Mouse (Mus musculus) T-helper 17 cell (primary cell): ENCODE results near the gene Ficd.

Experiments used
- in situ Hi-C, 2 experiments: fragments of 300-600 bp; cut with MboI, MseI; formaldehyde crosslinking; loops; 1 replicate in 1 of 2; 2 replicates in 1 of 2; pipeline ENCODE4 v1.15.1; 2025; ENCODE audit warnings: high pct_unique_total_duplicates in 2 of 2

Gene Ficd

GRCm38 (mm10) chr5:113728011-113728410 is 7.6 kb upstream of the Ficd start:
- in situ Hi-C loops = loop anchor here (5.0 kb wide), 3 partner anchors 141 to 351 kb away; no protein-coding TSS in a partner anchor

- in situ Hi-C loops = loop anchor here (5.0 kb wide), 3 partner anchors 141 to 351 kb away; no protein-coding TSS in a partner anchor
Measured at GRCm38 (mm10) chr5:113728691-113729090, 6.9 kb upstream of the Ficd start.

DNA sequence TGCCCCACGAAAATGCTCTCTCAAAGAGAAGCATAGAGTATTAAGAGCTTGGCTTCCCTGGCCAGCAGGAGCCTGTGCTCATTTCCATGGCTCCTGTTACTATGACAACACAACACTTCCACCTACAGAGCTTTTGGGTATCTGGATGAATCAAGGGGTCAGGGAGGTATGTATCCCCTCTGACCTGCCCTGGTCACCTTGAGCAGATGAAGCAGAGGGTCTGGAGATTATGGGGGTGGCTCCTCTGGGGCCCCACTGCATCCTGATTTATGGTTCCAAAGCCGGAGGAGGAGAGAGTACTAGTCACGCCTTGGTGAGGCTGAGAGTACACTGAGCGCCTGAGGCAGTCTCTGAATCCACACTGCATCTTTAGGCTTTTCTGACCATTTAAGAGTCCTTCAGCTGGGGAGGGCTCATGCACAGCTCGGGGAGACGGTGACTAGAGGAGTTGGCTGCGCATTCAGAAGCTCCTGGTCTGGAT is 4.9 kb upstream of the Ficd start:
- in situ Hi-C loops = loop anchor here in 1 of 2 experiments (5.0 kb wide), 1 partner anchor 258 kb away; no protein-coding TSS in a partner anchor

- in situ Hi-C loops = loop anchor here in 1 of 2 experiments (5.0 kb wide), 1 partner anchor 259 kb away; no protein-coding TSS in a partner anchor
Measured at GRCm38 (mm10) chr5:113731174-113731573, 4.4 kb upstream of the Ficd start.

GRCm38 (mm10) chr5:113732182-113732581 is 3.4 kb upstream of the Ficd start:
- in situ Hi-C loops = loop anchor here in 1 of 2 experiments (5.0 kb wide), 1 partner anchor 260 kb away; no protein-coding TSS in a partner anchor

DNA sequence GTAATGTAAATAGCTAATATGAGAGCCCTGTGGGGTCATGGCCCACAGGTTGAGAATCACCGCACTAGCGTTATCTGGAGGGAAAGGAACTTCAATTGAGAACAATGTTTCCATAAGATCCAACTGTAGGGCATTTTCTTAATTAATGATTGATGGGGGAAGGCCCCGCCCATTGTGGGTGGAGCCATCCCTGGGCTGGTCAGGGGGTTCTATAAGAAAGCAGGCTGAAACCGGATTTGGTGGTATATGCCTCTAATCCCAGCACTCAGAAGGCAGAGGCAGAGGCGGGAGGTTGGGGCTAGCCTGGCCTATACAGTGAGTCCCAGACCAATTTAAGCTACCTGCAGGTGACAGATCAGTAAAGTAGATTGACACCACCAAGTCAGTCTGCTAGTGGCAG is 1.2 kb upstream of the Ficd start:
- in situ Hi-C loops = loop anchor here in 1 of 2 experiments (5.0 kb wide), 1 partner anchor 262 kb away; no protein-coding TSS in a partner anchor

- in situ Hi-C loops = no loop called here
Measured at GRCm38 (mm10) chr5:113735023-113735344, 619 bp upstream of the Ficd start.

GRCm38 (mm10) chr5:113736113-113736502 is 505 bp downstream of the Ficd start:
- in situ Hi-C loops = no loop called here

DNA sequence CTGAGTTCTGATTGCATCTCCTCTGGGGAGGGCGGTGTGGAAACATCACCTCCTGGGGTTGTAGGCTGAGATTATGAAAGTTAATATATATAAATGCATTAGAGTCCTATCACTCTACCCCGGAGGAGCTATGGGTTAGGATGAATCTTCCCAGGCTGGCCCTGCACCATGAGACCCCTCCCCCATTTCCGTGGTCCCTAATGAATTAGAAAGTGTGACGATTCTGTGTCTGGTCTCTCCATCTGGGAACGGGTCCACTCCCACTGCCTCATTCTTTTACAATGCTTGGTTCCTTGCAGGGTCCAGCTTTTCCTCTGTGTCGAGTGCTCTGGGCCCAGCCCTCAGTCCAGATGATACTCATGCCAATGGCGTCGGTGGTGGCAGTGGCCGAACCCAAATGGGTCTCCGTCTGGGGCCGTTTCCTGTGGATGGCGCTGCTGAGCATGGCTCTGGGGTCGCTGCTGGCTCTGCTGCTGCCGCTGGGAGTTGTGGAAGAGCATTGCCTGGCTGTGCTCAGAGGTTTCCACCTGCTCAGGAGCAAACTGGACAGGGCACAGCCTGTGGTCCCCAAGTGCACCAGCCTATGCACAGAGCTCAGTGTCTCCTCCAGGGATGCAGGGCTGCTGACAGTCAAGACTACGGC is 1.0 kb downstream of the Ficd start:
- in situ Hi-C loops = no loop called here

GRCm38 (mm10) chr5:113737607-113738237 is 2.1 kb downstream of the Ficd start:
- in situ Hi-C loops = no loop called here

DNA sequence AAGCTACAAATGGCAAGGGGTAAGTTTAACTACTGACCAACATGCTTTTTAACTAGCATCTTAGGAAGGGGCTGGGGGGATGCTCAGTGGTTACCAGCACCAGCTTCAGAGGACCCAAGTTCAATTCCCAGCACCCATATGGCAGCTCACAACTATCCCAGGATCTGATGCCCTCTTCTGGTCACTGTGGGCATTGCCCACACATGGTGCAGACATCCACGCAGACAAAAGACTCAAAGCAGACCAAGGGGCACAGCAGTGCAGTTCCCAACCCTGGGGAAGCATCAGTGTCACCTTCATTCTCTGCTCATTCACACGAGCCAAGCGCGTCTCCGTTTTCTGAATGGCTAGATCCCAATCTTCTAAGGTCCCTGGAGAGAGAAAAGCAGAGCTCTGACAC is 12.0 kb downstream of the Ficd start:
- in situ Hi-C loops = no loop called here

- in situ Hi-C loops = no loop called here
Measured at GRCm38 (mm10) chr5:113748556-113749331, 13.1 kb downstream of the Ficd start.

DNA sequence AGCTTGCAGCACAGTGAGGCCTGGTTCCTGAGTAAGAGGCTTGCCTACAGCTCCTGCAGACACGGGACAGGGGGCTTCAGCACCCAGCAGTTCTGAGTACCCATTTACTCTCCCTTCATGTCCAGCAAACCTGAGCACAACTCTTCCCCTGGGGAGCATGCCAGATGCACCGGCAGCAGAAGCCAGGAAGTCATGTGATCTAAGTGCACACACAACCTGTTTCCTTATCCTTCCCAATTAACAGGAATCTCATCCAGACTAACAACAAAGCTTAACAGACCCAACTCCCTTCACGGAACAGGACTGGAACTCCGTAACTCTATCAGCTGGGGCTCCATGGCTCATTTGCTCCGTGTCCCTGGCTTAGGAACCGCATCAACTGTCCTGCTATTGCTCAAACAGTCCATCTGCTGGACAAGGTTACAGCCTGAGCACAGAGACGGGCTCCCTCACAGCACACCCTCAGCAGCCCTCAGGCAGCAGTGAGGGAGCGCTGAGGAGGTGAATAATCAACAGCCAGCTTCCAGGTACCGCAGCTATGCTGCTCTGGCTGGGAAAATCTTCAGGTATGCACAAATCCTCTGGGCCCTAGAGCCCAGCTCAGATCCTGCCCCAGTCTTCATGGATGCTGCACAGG is 16.0 kb downstream of the Ficd start:
- in situ Hi-C loops = no loop called here

DNA sequence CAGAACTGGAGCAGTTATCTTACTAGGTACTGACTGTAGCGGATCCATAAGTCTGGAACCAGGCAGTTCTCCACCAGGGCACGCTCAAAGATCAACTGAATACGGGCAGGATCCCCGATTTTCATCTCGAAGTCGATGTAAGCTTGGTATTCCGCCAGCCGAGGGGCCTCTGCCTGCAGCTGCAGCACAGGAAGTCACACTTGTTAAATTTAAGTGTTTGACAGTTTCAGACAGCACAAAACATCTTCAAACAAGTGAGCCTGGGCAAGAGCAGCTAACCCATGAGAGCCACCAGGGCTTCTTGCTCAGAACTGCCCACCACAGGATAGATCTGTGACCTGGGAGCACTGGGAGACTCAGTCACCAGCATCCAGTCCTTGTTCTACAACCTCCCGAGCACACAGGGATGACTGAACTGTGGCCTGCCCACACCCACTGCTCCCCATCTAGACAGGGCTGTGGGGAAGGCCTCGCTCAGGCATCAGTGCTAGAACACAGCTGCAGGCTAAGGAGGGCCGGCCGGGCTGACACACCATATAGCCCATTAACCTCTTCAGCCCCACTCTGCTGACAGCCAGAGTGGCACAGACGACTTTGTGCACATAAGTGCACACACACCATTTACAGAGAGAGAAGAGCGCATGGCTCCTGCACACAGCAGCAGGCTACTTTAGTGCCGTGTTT is 19.9 kb downstream of the Ficd start:
- in situ Hi-C loops = no loop called here

DNA sequence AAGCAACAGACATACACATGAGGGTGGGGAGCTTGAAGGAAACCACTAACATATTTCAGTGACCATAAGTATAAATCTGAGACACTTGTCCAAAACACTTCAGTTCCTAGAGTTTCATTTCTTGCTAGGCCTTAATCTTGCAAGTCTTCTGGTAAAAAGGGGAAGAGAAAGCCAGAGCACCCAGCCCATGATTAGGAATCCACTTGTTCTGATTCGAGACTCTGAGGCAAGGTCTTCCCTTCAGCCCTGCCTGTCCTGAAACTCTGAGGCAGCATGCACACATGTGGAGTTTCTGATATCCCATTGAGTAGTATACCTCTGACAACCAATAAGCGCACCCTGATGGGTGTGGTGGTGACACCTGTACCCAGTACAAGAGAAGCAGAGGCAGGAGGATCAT is 26.0 kb downstream of the Ficd start:
- in situ Hi-C loops = no loop called here

GRCm38 (mm10) chr5:113764426-113764825 is 28.8 kb downstream of the Ficd start:
- in situ Hi-C loops = no loop called here

- in situ Hi-C loops = no loop called here
Measured at GRCm38 (mm10) chr5:113765641-113766526, 30.3 kb downstream of the Ficd start.

- in situ Hi-C loops = no loop called here
Measured at GRCm38 (mm10) chr5:113768806-113769205, 33.2 kb downstream of the Ficd start.

DNA sequence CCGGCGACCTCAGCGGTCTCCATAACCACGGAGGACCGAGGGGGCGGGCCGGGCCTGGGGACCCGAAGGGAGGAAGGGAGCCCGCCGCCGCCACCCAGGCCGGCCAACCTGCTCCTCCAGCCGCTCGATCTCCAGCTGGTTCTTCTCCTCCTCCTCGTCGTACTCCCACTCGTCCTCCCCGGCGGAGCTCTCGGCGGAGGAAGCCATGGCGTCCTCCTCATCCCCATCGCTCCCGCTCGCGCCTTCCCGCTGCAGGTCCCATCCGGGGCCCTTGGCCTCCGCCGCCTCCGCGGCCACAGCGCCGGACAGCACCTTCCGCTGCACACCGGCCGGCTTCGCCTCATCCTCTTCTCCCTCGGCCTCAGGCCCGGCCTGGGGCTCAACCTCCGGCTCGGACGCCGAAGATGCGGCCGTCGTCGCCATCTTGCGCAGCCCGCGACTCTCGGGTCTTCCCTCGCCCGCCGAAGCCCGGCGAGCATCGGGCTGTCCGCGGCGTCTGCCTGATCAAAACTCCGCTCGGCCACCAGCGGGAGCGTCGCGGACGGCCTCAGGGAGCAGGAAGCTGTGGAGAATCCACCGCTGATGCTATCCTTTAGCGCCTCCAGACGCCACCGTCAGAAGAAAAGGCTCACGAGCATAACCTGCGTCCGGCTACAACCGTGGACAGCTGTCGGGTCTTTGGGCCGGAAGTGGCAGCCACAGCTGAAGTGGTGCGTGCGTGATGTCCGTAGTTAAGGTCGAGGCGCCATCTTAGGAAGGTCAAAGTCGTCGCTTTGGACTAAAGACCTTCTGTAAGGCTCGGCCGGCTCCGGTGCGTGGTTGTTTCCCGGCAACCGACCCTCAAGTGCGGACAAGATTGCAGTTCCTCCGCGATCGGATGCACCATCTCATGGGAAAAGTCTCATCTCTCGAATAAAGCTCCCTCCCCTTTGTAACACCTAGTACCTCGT is 35.9 kb downstream of the Ficd start:
- in situ Hi-C loops = loop anchor here (5.0 kb wide), 1 partner anchor 41 kb away; no protein-coding TSS in a partner anchor
